Mouse (Mus musculus): ENCODE results near the gene Pepd. TPM values are rescaled to one million over a fixed set of nuclear protein-coding genes. Genes with fewer than 3 reads are reported as not detected.

Pepd gene
- polyA plus RNA-seq, 1 experiment from 2014 or later, result 48.8 TPM

GRCm38 (mm10) chr7:34988488-34988887 is 76.3 kb downstream of the Pepd start:
- WGBS, result 88% methylated on average over 3 of the region's 3 CpGs
- ATAC-seq (ENCODE audit: insufficient number of reproducible peaks, insufficient read depth, low FRiP score, low read depth), result no peak
- no peaks in the 10 kb centered on the region for H3K36me3 ChIP-seq (ENCODE audit: control insufficient read depth, insufficient read depth, low read length)
- peaks cover 17% of the 10 kb centered on the region in 2 experiments for H3K4me1 ChIP-seq (ENCODE audit: control insufficient read depth in 2 of 2, insufficient read depth in 2 of 2, low read length in 2 of 2)
- no peak overlapping the region for H3K27ac ChIP-seq (replicated peaks in 1 of 2; ENCODE audit: control insufficient read depth in 1 of 2, insufficient read depth in 1 of 2, low read depth in 2 of 2, low read length in 2 of 2)
- H3K4me3 ChIP-seq (ENCODE audit: control insufficient read depth in 1 of 2, insufficient read depth in 1 of 2, low read depth in 1 of 2, low read length in 2 of 2), result no peak overlapping the region
- H3K9me3 ChIP-seq (ENCODE audit: control insufficient read depth, low read length), result no peaks in the 10 kb centered on the region
- no peaks in the 10 kb centered on the region for H3K27me3 ChIP-seq (ENCODE audit: control insufficient read depth, insufficient read depth, low read length)
- no peak overlapping the region for H3K9ac ChIP-seq (ENCODE audit: low read length)
- no peak overlapping the region for H3K4me2 ChIP-seq (ENCODE audit: low read length)

GRCm38 (mm10) chr7:34991731-34992246 is 79.6 kb downstream of the Pepd start:
- no peak for ATAC-seq (ENCODE audit: insufficient number of reproducible peaks, insufficient read depth, low FRiP score, low read depth)
- WGBS, result 90% methylated on average over 6 of the region's 6 CpGs

GRCm38 (mm10) chr7:34992766-34993165 is 80.6 kb downstream of the Pepd start:
- WGBS, result 92% methylated on average over 3 of the region's 3 CpGs
- Histone ChIP-seq H3K27me3 (ENCODE audit: control insufficient read depth, insufficient read depth, low read length) (no peaks in the 10 kb centered on the region), H3K4me3 (ENCODE audit: control insufficient read depth in 1 of 2, insufficient read depth in 1 of 2, low read depth in 1 of 2, low read length in 2 of 2) (no peak overlapping the region), H3K36me3 (ENCODE audit: control insufficient read depth, insufficient read depth, low read length) (no peaks in the 10 kb centered on the region), H3K9me3 (ENCODE audit: control insufficient read depth, low read length) (no peaks in the 10 kb centered on the region), H3K9ac (ENCODE audit: low read length) (no peak overlapping the region), H3K27ac (replicated peaks in 1 of 2; ENCODE audit: control insufficient read depth in 1 of 2, insufficient read depth in 1 of 2, low read depth in 2 of 2, low read length in 2 of 2) (no peak overlapping the region), H3K4me1 (ENCODE audit: control insufficient read depth in 2 of 2, insufficient read depth in 2 of 2, low read length in 2 of 2) (peaks cover 6 to 9% of the 10 kb centered on the region in 2 experiments; a peak in 2 of 4 replicates), H3K4me2 (ENCODE audit: low read length) (no peak overlapping the region)
- ATAC-seq (ENCODE audit: insufficient number of reproducible peaks, insufficient read depth, low FRiP score, low read depth), result no peak

More at GRCm38 (mm10) chr7:34991731-34992246, 79.6 kb downstream of the Pepd start:
- no peak overlapping the region for H3K4me3 ChIP-seq (ENCODE audit: control insufficient read depth in 1 of 2, insufficient read depth in 1 of 2, low read depth in 1 of 2, low read length in 2 of 2)
- H3K36me3 ChIP-seq (ENCODE audit: control insufficient read depth, insufficient read depth, low read length), result no peaks in the 10 kb centered on the region
- H3K27ac ChIP-seq (replicated peaks in 1 of 2; ENCODE audit: control insufficient read depth in 1 of 2, insufficient read depth in 1 of 2, low read depth in 2 of 2, low read length in 2 of 2), result no peak overlapping the region
- no peaks in the 10 kb centered on the region for H3K27me3 ChIP-seq (ENCODE audit: control insufficient read depth, insufficient read depth, low read length)
- H3K4me2 ChIP-seq (ENCODE audit: low read length), result no peak overlapping the region
- H3K9me3 ChIP-seq (ENCODE audit: control insufficient read depth, low read length), result no peaks in the 10 kb centered on the region
- H3K9ac ChIP-seq (ENCODE audit: low read length), result no peak overlapping the region
- peaks cover 5 to 9% of the 10 kb centered on the region in 2 experiments; a peak in 2 of 4 replicates for H3K4me1 ChIP-seq (ENCODE audit: control insufficient read depth in 2 of 2, insufficient read depth in 2 of 2, low read length in 2 of 2)

- 39% methylated on average over 7 of the region's 7 CpGs for WGBS
- H3K4me3 ChIP-seq (ENCODE audit: control insufficient read depth in 1 of 2, insufficient read depth in 1 of 2, low read depth in 1 of 2, low read length in 2 of 2), result no peak overlapping the region
- no peak overlapping the region for H3K4me2 ChIP-seq (ENCODE audit: low read length)
These were observed 83.9 kb downstream of the Pepd start for GRCm38 (mm10) chr7:34995872-34996662.

GRCm38 (mm10) chr7:35000839-35001238 is 88.7 kb downstream of the Pepd start:
- Histone ChIP-seq H3K36me3 (ENCODE audit: control insufficient read depth, insufficient read depth, low read length) (no peaks in the 10 kb centered on the region), H3K27me3 (ENCODE audit: control insufficient read depth, insufficient read depth, low read length) (no peaks in the 10 kb centered on the region), H3K4me3 (ENCODE audit: control insufficient read depth in 1 of 2, insufficient read depth in 1 of 2, low read depth in 1 of 2, low read length in 2 of 2) (no peak overlapping the region), H3K4me2 (ENCODE audit: low read length) (no peak overlapping the region), H3K4me1 (ENCODE audit: control insufficient read depth in 2 of 2, insufficient read depth in 2 of 2, low read length in 2 of 2) (peaks cover 6% of the 10 kb centered on the region in 2 experiments; a peak in 2 of 4 replicates), H3K9ac (ENCODE audit: low read length) (no peak overlapping the region), H3K9me3 (ENCODE audit: control insufficient read depth, low read length) (no peaks in the 10 kb centered on the region), H3K27ac (replicated peaks in 1 of 2; ENCODE audit: control insufficient read depth in 1 of 2, insufficient read depth in 1 of 2, low read depth in 2 of 2, low read length in 2 of 2) (no peak overlapping the region)
- 39% methylated on average over 6 of the region's 6 CpGs for WGBS
- ATAC-seq (ENCODE audit: insufficient number of reproducible peaks, insufficient read depth, low FRiP score, low read depth), result 0 out of 2 replicates have a peak, but pooled peaks have one; percentile 14

More at GRCm38 (mm10) chr7:34995872-34996662, 83.9 kb downstream of the Pepd start:
- H3K27me3 ChIP-seq (ENCODE audit: control insufficient read depth, insufficient read depth, low read length), result no peaks in the 10 kb centered on the region
- no peak overlapping the region for H3K9ac ChIP-seq (ENCODE audit: low read length)
- no peaks in the 10 kb centered on the region for H3K36me3 ChIP-seq (ENCODE audit: control insufficient read depth, insufficient read depth, low read length)
- peaks cover 6 to 9% of the 10 kb centered on the region in 2 experiments; a peak in 2 of 4 replicates for H3K4me1 ChIP-seq (ENCODE audit: control insufficient read depth in 2 of 2, insufficient read depth in 2 of 2, low read length in 2 of 2)
- ATAC-seq (ENCODE audit: insufficient number of reproducible peaks, insufficient read depth, low FRiP score, low read depth), result peak; percentile 62
- H3K9me3 ChIP-seq (ENCODE audit: control insufficient read depth, low read length), result no peaks in the 10 kb centered on the region
- H3K27ac ChIP-seq (replicated peaks in 1 of 2; ENCODE audit: control insufficient read depth in 1 of 2, insufficient read depth in 1 of 2, low read depth in 2 of 2, low read length in 2 of 2), result peak overlapping the region; percentile 14 to 43; a peak in 2 of 4 replicates

GRCm38 (mm10) chr7:35003171-35003737 is 91.1 kb downstream of the Pepd start:
- H3K9me3 ChIP-seq (ENCODE audit: control insufficient read depth, low read length), result no peaks in the 10 kb centered on the region
- H3K9ac ChIP-seq (ENCODE audit: low read length), result no peak overlapping the region
- H3K4me2 ChIP-seq (ENCODE audit: low read length), result no peak overlapping the region
- H3K4me3 ChIP-seq (ENCODE audit: control insufficient read depth in 1 of 2, insufficient read depth in 1 of 2, low read depth in 1 of 2, low read length in 2 of 2), result no peak overlapping the region
- H3K27me3 ChIP-seq (ENCODE audit: control insufficient read depth, insufficient read depth, low read length), result no peaks in the 10 kb centered on the region
- no peaks in the 10 kb centered on the region for H3K36me3 ChIP-seq (ENCODE audit: control insufficient read depth, insufficient read depth, low read length)
- 84% methylated on average over 7 of the region's 7 CpGs for WGBS
- no peak overlapping the region for H3K27ac ChIP-seq (replicated peaks in 1 of 2; ENCODE audit: control insufficient read depth in 1 of 2, insufficient read depth in 1 of 2, low read depth in 2 of 2, low read length in 2 of 2)
- H3K4me1 ChIP-seq (ENCODE audit: control insufficient read depth in 2 of 2, insufficient read depth in 2 of 2, low read length in 2 of 2), result no peaks in the 10 kb centered on the region
- ATAC-seq (ENCODE audit: insufficient number of reproducible peaks, insufficient read depth, low FRiP score, low read depth), result no peak

- Histone ChIP-seq H3K9me3 (ENCODE audit: control insufficient read depth, low read length) (no peaks in the 10 kb centered on the region), H3K4me3 (ENCODE audit: control insufficient read depth in 1 of 2, insufficient read depth in 1 of 2, low read depth in 1 of 2, low read length in 2 of 2) (no peak overlapping the region), H3K4me2 (ENCODE audit: low read length) (no peak overlapping the region), H3K27ac (replicated peaks in 1 of 2; ENCODE audit: control insufficient read depth in 1 of 2, insufficient read depth in 1 of 2, low read depth in 2 of 2, low read length in 2 of 2) (no peak overlapping the region), H3K36me3 (ENCODE audit: control insufficient read depth, insufficient read depth, low read length) (no peaks in the 10 kb centered on the region), H3K9ac (ENCODE audit: low read length) (no peak overlapping the region), H3K4me1 (ENCODE audit: control insufficient read depth in 2 of 2, insufficient read depth in 2 of 2, low read length in 2 of 2) (peaks cover under 1 to 1% of the 10 kb centered on the region in 2 experiments; a peak in 2 of 4 replicates), H3K27me3 (ENCODE audit: control insufficient read depth, insufficient read depth, low read length) (no peaks in the 10 kb centered on the region)
- 89% methylated on average over 7 of the region's 7 CpGs for WGBS
- ATAC-seq (ENCODE audit: insufficient number of reproducible peaks, insufficient read depth, low FRiP score, low read depth), result no peak
These were observed 94.5 kb downstream of the Pepd start for GRCm38 (mm10) chr7:35006661-35007060.
